Mouse (Mus musculus) liver, postnatal 0 days (tissue): Measurements from ENCODE around the gene Cyp2d26. TPM values are rescaled to one million over a fixed set of nuclear protein-coding genes. Genes with fewer than 3 reads are reported as not detected.
"Not testable (repeated sequence)": the region's sequence is repeated elsewhere in the genome, so short reads cannot be mapped to it uniquely, and the experiment has no call there.

Experiments
- ATAC-seq: fragments of 200-750 bp; cut with Nextera tagmentation; 2 replicates; pipeline ENCODE4 v1.8.0; 2017; ENCODE audit warnings: mild to moderate bottlenecking, moderate library complexity
- DNase-seq: peaks from one replicate; pipeline ENCODE4 v3.0.0-alpha.2; 2016
- H3K27ac ChIP-seq: fragments of 300-500 bp; sonication (generic); 2 replicates; pipeline ENCODE4 v1.5.1; 2014; ENCODE audit warnings: antibody characterized with exemption, moderate library complexity, mild to moderate bottlenecking, low read depth
- H3K27me3 ChIP-seq: fragments of 300-500 bp; sonication (generic); 2 replicates; pipeline ENCODE4 v1.6.1; 2014; ENCODE audit warnings: low read length, control low read depth, mixed read lengths; ENCODE audit not compliant: insufficient read depth
- H3K36me3 ChIP-seq: fragments of 300-500 bp; sonication (generic); replicated peaks from 2 replicates; pipeline ENCODE4 v1.6.1; 2014; ENCODE audit warnings: mild to moderate bottlenecking, control low read depth, low read length, moderate library complexity, mixed read lengths; ENCODE audit not compliant: insufficient read depth
- H3K4me1 ChIP-seq: fragments of 300-500 bp; sonication (generic); 2 replicates; pipeline ENCODE4 v1.6.1; 2014; ENCODE audit warnings: antibody characterized with exemption, mild to moderate bottlenecking, control low read depth; ENCODE audit not compliant: insufficient read depth
- H3K4me2 ChIP-seq: fragments of 300-500 bp; sonication (generic); 2 replicates; pipeline ENCODE4 v1.6.1; 2014; ENCODE audit warnings: low read depth, mild to moderate bottlenecking, low read length, moderate library complexity, mixed read lengths
- H3K4me3 ChIP-seq: fragments of 300-500 bp; sonication (generic); 2 replicates; pipeline ENCODE4 v1.5.1; 2014; ENCODE audit warnings: low read depth, low read length
- H3K9ac ChIP-seq: fragments of 300-500 bp; sonication (generic); replicated peaks from 2 replicates; pipeline ENCODE4 v1.6.1; 2014; ENCODE audit warnings: mild to moderate bottlenecking, moderate library complexity
- H3K9me3 ChIP-seq: fragments of 300-500 bp; sonication (generic); 2 replicates; pipeline ENCODE4 v1.6.1; 2016; ENCODE audit warnings: mild to moderate bottlenecking, control low read depth, low read length, mixed read lengths
- CTCF ChIP-seq: sonication (generic); IDR thresholded peaks from 2 replicates; pipeline ENCODE4 v1.5.1; 2016; ENCODE audit warnings: antibody characterized with exemption, low read depth
- EP300 ChIP-seq: IDR thresholded peaks from 2 replicates; pipeline ENCODE4 v1.6.1; 2016; ENCODE audit warnings: antibody characterized with exemption, low read depth, mild to moderate bottlenecking
- WGBS: fragments of 180-500 bp; shearing (Covaris S2); extraction: QIAGEN DNeasy Blood & Tissue Kit; methylation state at CpG from one replicate; pipeline ENCODE4 v1.1.7; 2014; ENCODE audit not compliant: insufficient replicate concordance; 5-methylcytosine and 5-hydroxymethylcytosine counted together
- polyA plus RNA-seq: library from polyadenylated mRNA; unstranded; fragments of >200 nt; fragmentation: Nextera tagmentation; extraction: Ambion mirVana; gene quantifications from 2 replicates; pipeline ENCODE4 v1.2.1, GENCODE M21; 2015

The Cyp2d26 gene
- polyA plus RNA-seq, 1 experiment from 2014 or later = 615 TPM

DNA sequence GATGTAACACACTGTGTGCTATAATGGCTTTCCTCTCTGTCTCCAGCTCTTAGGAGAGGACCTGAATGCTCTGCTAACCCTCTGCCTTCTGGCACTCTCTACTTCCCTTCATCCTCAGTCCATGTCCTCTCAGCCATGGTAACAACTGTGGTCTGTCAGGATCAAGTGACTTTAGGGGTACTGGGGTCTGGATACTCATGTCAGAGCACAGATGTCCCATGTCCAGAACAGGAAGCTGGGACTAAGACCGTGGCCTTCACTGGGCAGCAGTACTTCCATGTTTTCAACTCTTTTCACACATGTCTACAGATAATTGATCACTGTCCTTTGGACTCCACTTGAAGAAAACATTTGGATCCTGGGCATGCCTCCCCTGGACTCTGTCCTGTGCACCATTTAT, 10.3 kb downstream of the Cyp2d26 start:
- ATAC-seq = no peak
- no peak for DNase-seq
- WGBS = 52% methylated on average over 1 of the region's 1 CpGs

GRCm38 (mm10) chr15:82777856-82778255, 16.2 kb downstream of the Cyp2d26 start:
- 73% methylated on average over 5 of the region's 5 CpGs for WGBS
- H3K4me3 ChIP-seq, ATAC-seq: not testable (repeated sequence)

More for the DNA sequence above, 10.3 kb downstream of the Cyp2d26 start:
- Histone ChIP-seq H3K4me3 (no peak overlapping the region), H3K36me3 (no peaks in the 10 kb centered on the region), H3K27ac (no peak overlapping the region), H3K4me1 (peaks cover 3% of the 10 kb centered on the region; the same call in 1 of the 2 replicates), H3K9ac (no peak overlapping the region), H3K4me2 (no peak overlapping the region), H3K27me3 (no peaks in the 10 kb centered on the region), H3K9me3 (no peaks in the 10 kb centered on the region)
- no peak for TF ChIP-seq EP300
- TF ChIP-seq CTCF = no peak

DNA sequence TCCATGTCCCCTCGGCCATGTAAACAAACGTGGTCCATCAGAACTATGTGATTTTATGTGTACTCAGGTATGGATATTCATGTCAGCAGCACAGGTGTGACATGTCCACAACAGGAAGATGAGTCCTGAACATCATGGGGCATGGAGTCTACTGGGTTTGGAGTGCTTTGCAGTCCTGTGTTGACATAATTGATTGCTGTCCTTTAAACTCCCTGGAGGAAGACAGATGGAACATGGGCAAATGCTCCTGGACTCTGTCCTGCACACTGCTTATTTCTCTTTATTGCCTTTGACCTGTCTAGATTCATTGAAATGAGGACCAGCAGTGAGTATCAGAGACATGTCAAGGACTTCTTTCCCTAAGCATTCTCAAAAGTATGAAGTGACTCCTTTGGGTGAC, 28.2 kb downstream of the Cyp2d26 start:
- Histone ChIP-seq H3K4me2 (no peak overlapping the region), H3K4me1 (peaks cover 6% of the 10 kb centered on the region; the same call in 1 of the 2 replicates), H3K9me3 (no peaks in the 10 kb centered on the region), H3K9ac (no peak overlapping the region), H3K4me3 (no peak overlapping the region), H3K27me3 (no peaks in the 10 kb centered on the region), H3K27ac (peak overlapping the region; percentile 22; the same call in 1 of the 2 replicates), H3K36me3 (no peaks in the 10 kb centered on the region)
- no peak for TF ChIP-seq CTCF
- no peak for TF ChIP-seq EP300
- DNase-seq (no peak), ATAC-seq (peak; percentile 58)
- WGBS = 70% methylated on average over 2 of the region's 2 CpGs

More at GRCm38 (mm10) chr15:82777856-82778255, 16.2 kb downstream of the Cyp2d26 start:
- H3K4me2 ChIP-seq, H3K4me1 ChIP-seq, H3K27ac ChIP-seq, H3K9ac ChIP-seq, H3K9me3 ChIP-seq, H3K36me3 ChIP-seq, H3K27me3 ChIP-seq, DNase-seq: not testable (repeated sequence)

DNA sequence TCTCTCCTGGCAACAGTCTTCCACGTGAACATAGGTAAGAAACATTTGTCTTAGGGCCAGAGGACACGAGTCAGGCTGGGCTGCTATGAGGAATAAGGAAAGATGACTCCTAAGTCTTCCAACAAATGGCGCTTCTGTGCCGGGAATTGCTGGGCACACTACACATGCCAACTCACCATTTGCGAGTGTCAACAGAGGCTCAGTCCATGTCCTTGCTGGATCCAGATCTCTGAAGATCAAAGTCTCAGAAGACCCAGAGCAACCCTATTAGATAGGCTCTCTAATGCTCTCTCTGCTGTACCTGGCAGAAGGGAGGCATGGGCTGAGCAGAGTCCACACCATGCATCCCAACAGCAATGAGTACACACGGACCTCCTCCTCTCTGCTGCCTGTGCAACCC, 29.2 kb downstream of the Cyp2d26 start:
- 71% methylated on average over 6 of the region's 6 CpGs for WGBS
- Histone ChIP-seq H3K4me2 (no peak overlapping the region), H3K36me3 (no peaks in the 10 kb centered on the region), H3K9me3 (no peaks in the 10 kb centered on the region), H3K27ac (no peak overlapping the region), H3K27me3 (no peaks in the 10 kb centered on the region), H3K9ac (no peak overlapping the region), H3K4me3 (no peak overlapping the region), H3K4me1 (peaks cover 6% of the 10 kb centered on the region; the same call in 1 of the 2 replicates)
- TF ChIP-seq EP300 = no peak
- no peak for TF ChIP-seq CTCF
- ATAC-seq = no peak
- DNase-seq = no peak

GRCm38 (mm10) chr15:82763631-82764420, 30.3 kb downstream of the Cyp2d26 start, which contains the start of gene Cyp2d40:
Gene Cyp2d40 (minus strand): TSS chr15:82764183.
- Histone ChIP-seq H3K4me1 (peaks cover 6% of the 10 kb centered on the region; the same call in 1 of the 2 replicates), H3K27me3 (no peaks in the 10 kb centered on the region), H3K27ac (0 out of 2 replicates have a peak within 1 kb of the TSS, but pooled peaks have one; percentile 18), H3K4me2 (no peak within 1 kb of the TSS), H3K4me3 (no peak within 1 kb of the TSS), H3K36me3 (no peaks in the 10 kb centered on the region), H3K9ac (no peak within 1 kb of the TSS), H3K9me3 (no peaks in the 10 kb centered on the region)
- peak; percentile 85 for ATAC-seq
- DNase-seq = no peak
- WGBS = 82% methylated on average over 9 of the region's 9 CpGs
- TF ChIP-seq CTCF (no peak), EP300 (no peak)

DNA sequence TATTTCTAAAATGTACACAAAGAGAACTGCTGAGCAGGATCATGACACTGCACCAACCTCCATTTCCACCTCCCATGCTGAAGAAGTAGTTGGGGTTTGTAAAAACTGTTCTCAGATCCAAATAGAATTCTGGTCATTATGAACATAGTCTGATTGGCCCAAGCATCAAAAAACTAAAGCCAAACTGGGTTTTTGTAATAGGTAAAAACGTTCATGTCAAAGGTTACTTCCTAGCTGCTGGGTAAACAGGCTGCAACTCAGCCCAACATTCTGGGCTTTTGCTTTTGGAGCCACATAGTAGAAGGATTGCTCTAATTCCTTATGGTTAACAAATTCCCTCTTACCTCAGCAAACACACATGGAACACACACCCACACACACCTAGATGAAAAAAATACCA, 46.0 kb downstream of the Cyp2d26 start:
- Histone ChIP-seq H3K9me3 (0 out of 2 replicates have a peak, but pooled peaks cover 3% of the 10 kb centered on the region), H3K27ac (peak overlapping the region; percentile 69), H3K4me2 (no peak overlapping the region), H3K4me1 (peaks cover 7% of the 10 kb centered on the region; the same call in 1 of the 2 replicates), H3K9ac (no peak overlapping the region), H3K36me3 (no peaks in the 10 kb centered on the region), H3K4me3 (no peak overlapping the region), H3K27me3 (no peaks in the 10 kb centered on the region)
- no peak for TF ChIP-seq EP300
- TF ChIP-seq CTCF = no peak
- ATAC-seq (no peak), DNase-seq (no peak)
- 35% methylated on average over 1 of the region's 1 CpGs for WGBS
